Mouse (Mus musculus) liver, adult 2 months (tissue): ENCODE results near the gene Otud1.

ENCODE experiments used
- CTCF ChIP-seq: fragments of 200-500 bp; IDR thresholded peaks from 2 replicates; pipeline ENCODE4 v1.5.1; 2011; ENCODE audit warnings: low read depth, low read length, control low read depth
- POLR2A ChIP-seq: fragments of 200-500 bp; IDR thresholded peaks from 2 replicates; pipeline ENCODE4 v1.6.1; 2011; ENCODE audit warnings: low read length, control low read depth; ENCODE audit not compliant: insufficient read depth; ENCODE audit errors: extremely low read depth

- TF ChIP-seq CTCF (no peak), POLR2A (no peak)
These were observed 11.4 kb upstream of the Otud1 start for GRCm38 (mm10) chr2:19646144-19646543.
